Comparison of ENCODE assay signal across 9 mouse cellular contexts in genomic region chr6:37424374-37424773, GRCm38 (mm10). TPM values are rescaled to one million over a fixed set of nuclear protein-coding genes. Genes with fewer than 3 reads are reported as not detected.
DNase-seq lines count a peak whose midpoint lies in the region; ATAC-seq and TF ChIP-seq lines count a peak whose summit lies in the region.
"Had no signal": no experiment of that assay in that cellular context is flagged by ENCODE, and none has a peak within 500 bp of the region (broad histone marks: within the 10 kb centered on the region; RNA-seq: fewer than 3 reads in every experiment).

No protein-coding gene starts in this region.

- no peak overlapping the region for H3K9ac ChIP-seq in lung, embryonic 15.5 days
- H3K9ac ChIP-seq in intestine, embryonic 16.5 days (ENCODE audit: low read depth, low read length): no peak overlapping the region
- H3K9ac ChIP-seq: neural tube, embryonic 12.5 days had no signal

- H3K27ac ChIP-seq in lung, embryonic 15.5 days: peak overlapping the region; percentile 92
- H3K27ac ChIP-seq in intestine, embryonic 16.5 days (ENCODE audit: low read length): peak overlapping the region; percentile 53
- peak overlapping the region; percentile 74 for H3K27ac ChIP-seq in small intestine, adult 2 months (ENCODE audit: insufficient read depth, low read depth, low read length)
- H3K27ac ChIP-seq: neural tube, embryonic 12.5 days had no signal

- peak; percentile 43; the same call in 1 of the 2 replicates for ATAC-seq in lung, embryonic 15.5 days (ENCODE audit: borderline replicate concordance, extremely low read depth, low FRiP score, low TSS enrichment)
- no peak for ATAC-seq in intestine, embryonic 16.5 days

- H3K4me2 ChIP-seq in lung, embryonic 15.5 days: peak overlapping the region; percentile 26; the same call in 1 of the 2 replicates
- H3K4me2 ChIP-seq in intestine, embryonic 16.5 days (ENCODE audit: low read depth, low read length): no peak overlapping the region
- H3K4me2 ChIP-seq: neural tube, embryonic 12.5 days had no signal

- H3K36me3 ChIP-seq in lung, embryonic 15.5 days: no peaks in the 10 kb centered on the region
- H3K36me3 ChIP-seq in intestine, embryonic 16.5 days (ENCODE audit: control insufficient read depth, insufficient read depth, low read length): no peaks in the 10 kb centered on the region
- no peaks in the 10 kb centered on the region for H3K36me3 ChIP-seq in small intestine, adult 2 months (ENCODE audit: control insufficient read depth, insufficient read depth, low read length)
- H3K36me3 ChIP-seq: neural tube, embryonic 12.5 days had no signal

- TF ChIP-seq POLR2A in lung, adult 2 months (IDR thresholded peaks at IDR 0.05; ENCODE audit: borderline replicate concordance, extremely low read depth, low read depth, low read length): no peak
- no peak for TF ChIP-seq POLR2A in small intestine, adult 2 months (IDR thresholded peaks at IDR 0.05; ENCODE audit: low read depth, low read length)

- H3K27me3 ChIP-seq in lung, embryonic 15.5 days: no peaks in the 10 kb centered on the region
- no peaks in the 10 kb centered on the region for H3K27me3 ChIP-seq in intestine, embryonic 16.5 days (replicated peaks; ENCODE audit: control insufficient read depth, insufficient read depth, low read length)
- H3K27me3 ChIP-seq in small intestine, adult 2 months (ENCODE audit: control insufficient read depth, insufficient read depth, low read length): no peaks in the 10 kb centered on the region
- H3K27me3 ChIP-seq: neural tube, embryonic 12.5 days had no signal

- DNase-seq in lung, adult 2 months: no peak
- peak; percentile 74 to 83 for DNase-seq in heart, adult 18-20 months
- DNase-seq in Muller cell, postnatal 12 days (ENCODE audit: inconsistent ontology term): no peak
- DNase-seq in adipocyte (ENCODE audit: low spot score): no peak
- DNase-seq in right cerebral cortex, postnatal 25 days: no peak

- no peak overlapping the region for H3K4me3 ChIP-seq in lung, embryonic 15.5 days
- no peak overlapping the region for H3K4me3 ChIP-seq in lung, adult 2 months (replicated peaks; ENCODE audit: extremely low read depth, low read depth, low read length)
- no peak overlapping the region for H3K4me3 ChIP-seq in intestine, embryonic 16.5 days (ENCODE audit: low read length)
- H3K4me3 ChIP-seq in small intestine, adult 2 months (ENCODE audit: low read depth, low read length): no peak overlapping the region
- H3K4me3 ChIP-seq: neural tube, embryonic 12.5 days had no signal

- 28% methylated on average over 7 of the region's 7 CpGs for WGBS in lung, embryonic 15.5 days
- 19% methylated on average over 7 of the region's 7 CpGs for WGBS in lung, adult 2 months
- WGBS in intestine, embryonic 16.5 days: 49% methylated on average over 7 of the region's 7 CpGs
- 74% methylated on average over 7 of the region's 7 CpGs for WGBS in small intestine, adult 2 months

- H3K4me1 ChIP-seq in lung, embryonic 15.5 days: peaks cover 93% of the 10 kb centered on the region
- peaks cover 33% of the 10 kb centered on the region for H3K4me1 ChIP-seq in lung, adult 2 months (ENCODE audit: control insufficient read depth, insufficient read depth, low read length)
- H3K4me1 ChIP-seq in intestine, embryonic 16.5 days (ENCODE audit: control insufficient read depth, insufficient read depth, low read length): peaks cover 26% of the 10 kb centered on the region
- peaks cover 46% of the 10 kb centered on the region for H3K4me1 ChIP-seq in small intestine, adult 2 months (ENCODE audit: control insufficient read depth, insufficient read depth, insufficient read length, low read length)
- H3K4me1 ChIP-seq: neural tube, embryonic 12.5 days had no signal

- H3K9me3 ChIP-seq in lung, embryonic 15.5 days: no peaks in the 10 kb centered on the region
- no peaks in the 10 kb centered on the region for H3K9me3 ChIP-seq in intestine, embryonic 16.5 days (ENCODE audit: control insufficient read depth, low read length)
- H3K9me3 ChIP-seq: neural tube, embryonic 12.5 days had no signal

- no peak for TF ChIP-seq CTCF in lung, adult 2 months (IDR thresholded peaks at IDR 0.05; ENCODE audit: insufficient read depth, low read length)
- no peak for TF ChIP-seq CTCF in small intestine, adult 2 months (IDR thresholded peaks at IDR 0.05; ENCODE audit: extremely low read depth, insufficient read length, insufficient replicate concordance, low read depth, low read length)

RNA-seq across cellular contexts. Expression of gene Creb3l2, which starts 17.6 kb away (rescaled TPM):
- 27.8 and 28.0 TPM in 2 replicates for polyA plus RNA-seq in lung, embryonic 15.5 days (2015; fragmentation: Nextera tagmentation; extraction: Ambion mirVana)
- 21.0 and 24.1 TPM in 2 replicates for polyA plus RNA-seq in lung, adult 2 months (2012; rRNA removed)
- 10 to 100 TPM; 23.2 to 24.1 TPM for total RNA-seq in heart, adult 18-20 months (2021)
- polyA plus RNA-seq in intestine, embryonic 16.5 days (2015; fragmentation: Nextera tagmentation; extraction: Ambion mirVana): 13.4 and 13.9 TPM in 2 replicates
- polyA plus RNA-seq in small intestine, adult 2 months (2012; rRNA removed): 8.8 and 30.5 TPM in 2 replicates

Comparison
In these comparisons a context has a peak if more than half of its experiments do, and no peak if none do; other contexts are left out.
1. DNase-seq: peak in heart, adult 18-20 months (2 of 2); none in lung, adult 2 months (single experiment), Muller cell, postnatal 12 days (single experiment), adipocyte (single experiment) and right cerebral cortex, postnatal 25 days (single experiment).
2. Peak in every context shown above with its lines, with median percentiles within 50 percentile points of each other: H3K27ac ChIP-seq.